Mouse (Mus musculus) limb, embryonic 14.5 days (tissue): ENCODE measurements around the gene Ptgdr2. TPM values are rescaled to one million over a fixed set of nuclear protein-coding genes. Genes with fewer than 3 reads are reported as not detected.

Experiments
- ATAC-seq: fragments of 200-750 bp; cut with Nextera tagmentation; 2 replicates; pipeline ENCODE4 v1.8.0; 2017; ENCODE audit warnings: low read depth, moderate number of reproducible peaks, moderate TSS enrichment; ENCODE audit not compliant: low FRiP score
- DNase-seq: peaks from one replicate; pipeline ENCODE4 v3.0.0-alpha.2; 2015; ENCODE audit warnings: low spot score
- H3K27ac ChIP-seq: fragments of 300-500 bp; sonication (generic); replicated peaks from 2 replicates; pipeline ENCODE4 v1.5.1; 2014; ENCODE audit warnings: low read depth, mild to moderate bottlenecking, low read length, moderate library complexity, mixed read lengths
- H3K27me3 ChIP-seq: fragments of 300-500 bp; sonication (generic); 2 replicates; pipeline ENCODE4 v1.6.1; 2014; ENCODE audit warnings: low read length, mixed read lengths; ENCODE audit not compliant: control insufficient read depth, insufficient read depth
- H3K36me3 ChIP-seq: fragments of 300-500 bp; sonication (generic); 2 replicates; pipeline ENCODE4 v1.6.1; 2014; ENCODE audit warnings: mild to moderate bottlenecking, low read length, moderate library complexity, mixed read lengths; ENCODE audit not compliant: control insufficient read depth, insufficient read depth
- H3K4me1 ChIP-seq: fragments of 300-500 bp; sonication (generic); 2 replicates; pipeline ENCODE4 v1.6.1; 2014; ENCODE audit warnings: antibody characterized with exemption, low read length, mixed read lengths; ENCODE audit not compliant: control insufficient read depth, insufficient read depth
- H3K4me2 ChIP-seq: fragments of 300-500 bp; sonication (generic); replicated peaks from 2 replicates; pipeline ENCODE4 v1.6.1; 2014; ENCODE audit warnings: low read depth, mild to moderate bottlenecking, low read length, moderate library complexity; ENCODE audit not compliant: severe bottlenecking
- H3K4me3 ChIP-seq: fragments of 300-500 bp; sonication (generic); replicated peaks from 2 replicates; pipeline ENCODE4 v1.5.1; 2014; ENCODE audit warnings: low read length
- H3K9ac ChIP-seq: fragments of 300-500 bp; sonication (generic); 2 replicates; pipeline ENCODE4 v1.6.1; 2014; ENCODE audit warnings: mild to moderate bottlenecking, low read depth, low read length, moderate library complexity; ENCODE audit not compliant: severe bottlenecking
- H3K9me3 ChIP-seq: fragments of 300-500 bp; sonication (generic); 2 replicates; pipeline ENCODE4 v1.6.1; 2016; ENCODE audit warnings: low read length; ENCODE audit not compliant: control insufficient read depth
- POLR2A ChIP-seq: fragments of 200-500 bp; IDR thresholded peaks from 2 replicates; pipeline ENCODE4 v1.8.0; 2012; ENCODE audit warnings: inconsistent platforms, mild to moderate bottlenecking, moderate library complexity, borderline replicate concordance; ENCODE audit not compliant: insufficient read depth, insufficient read length; ENCODE audit errors: extremely low read depth
- WGBS: fragments of 180-500 bp; shearing (Covaris S2); extraction: QIAGEN DNeasy Blood & Tissue Kit; methylation state at CpG from one replicate; pipeline ENCODE4 v1.1.7; 2014; 5-methylcytosine and 5-hydroxymethylcytosine counted together
- polyA plus RNA-seq, 2 experiments: library from polyadenylated mRNA; depleted of rRNA in 1 of 2; stranded (reverse) in 1 of 2; unstranded in 1 of 2; fragments of >200 nt; fragmentation: Nextera tagmentation in 1 of 2; extraction: Ambion mirVana in 1 of 2; gene quantifications; 2 replicates each; pipeline versions ENCODE4 v1.2.1 to v1.2.3; 2012 to 2014

Ptgdr2 gene
- 0.15 and 0.33 TPM in 2 replicates for polyA plus RNA-seq (2012; rRNA removed)
- polyA plus RNA-seq (2014; fragmentation: Nextera tagmentation; extraction: Ambion mirVana) = 0.07 TPM in 2 replicates

DNA sequence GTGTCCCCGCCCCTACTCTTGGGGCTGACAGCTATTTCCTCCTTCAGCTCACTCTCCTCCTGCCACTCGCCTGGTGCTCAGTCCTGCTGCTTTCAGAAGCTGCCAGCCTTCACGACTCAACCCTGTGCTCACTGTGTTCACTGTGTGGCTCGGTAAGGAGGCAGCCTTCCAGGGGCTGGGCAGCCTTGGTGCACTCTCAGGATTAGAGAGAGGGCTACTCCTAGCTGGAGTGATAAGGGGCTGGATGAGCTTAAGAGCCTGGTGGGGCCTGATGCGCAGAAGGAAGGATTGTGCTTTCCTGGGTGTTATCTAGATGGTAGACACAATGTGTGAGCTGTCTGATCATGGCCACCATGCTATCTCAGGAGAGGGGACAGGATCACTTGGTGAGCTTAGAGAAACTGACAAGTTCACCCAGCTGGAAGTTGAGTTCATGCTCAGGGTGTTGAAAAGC, at the start of gene Ptgdr2:
Gene Ptgdr2, plus strand, starts transcription at position 51 of the 454 bp plus-strand sequence.
- Histone ChIP-seq H3K4me1 (peaks cover 8% of the 10 kb centered on the region; the same call in 1 of the 2 replicates), H3K9me3 (no peaks in the 10 kb centered on the region), H3K36me3 (peaks cover 7% of the 10 kb centered on the region), H3K4me2 (no peak within 1 kb of the TSS), H3K4me3 (no peak within 1 kb of the TSS), H3K27me3 (no peaks in the 10 kb centered on the region), H3K9ac (no peak within 1 kb of the TSS), H3K27ac (no peak within 1 kb of the TSS)
- WGBS = 59% methylated on average over 5 of the region's 5 CpGs
- TF ChIP-seq POLR2A = no peak
- DNase-seq (no peak), ATAC-seq (no peak)

DNA sequence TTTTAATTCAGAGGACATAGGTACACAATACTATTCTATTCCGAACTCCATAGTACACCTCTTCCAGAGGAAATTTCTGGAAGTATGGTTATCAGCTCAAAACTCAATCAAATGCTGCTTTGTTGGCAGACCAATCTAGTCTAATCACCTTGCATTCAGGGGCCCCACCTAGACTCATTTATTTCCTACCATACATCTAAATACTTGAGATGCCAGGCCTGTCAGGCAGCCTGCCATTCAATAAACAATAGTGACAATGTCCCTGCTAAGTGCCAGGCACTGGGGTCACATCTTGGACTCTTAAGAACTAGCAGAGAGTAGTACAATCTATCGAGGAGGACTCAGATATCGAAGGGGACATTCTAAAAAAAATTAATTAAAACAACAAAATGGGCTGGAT, 44.8 kb upstream of the Ptgdr2 start:
- Histone ChIP-seq H3K4me3 (no peak overlapping the region), H3K4me1 (peaks cover 11% of the 10 kb centered on the region; the same call in 1 of the 2 replicates), H3K4me2 (no peak overlapping the region), H3K27me3 (no peaks in the 10 kb centered on the region), H3K27ac (no peak overlapping the region), H3K36me3 (no peaks in the 10 kb centered on the region), H3K9me3 (no peaks in the 10 kb centered on the region), H3K9ac (no peak overlapping the region)
- WGBS = 94% methylated on average over 3 of the region's 3 CpGs
- ATAC-seq (no peak), DNase-seq (no peak)
- no peak for TF ChIP-seq POLR2A

DNA sequence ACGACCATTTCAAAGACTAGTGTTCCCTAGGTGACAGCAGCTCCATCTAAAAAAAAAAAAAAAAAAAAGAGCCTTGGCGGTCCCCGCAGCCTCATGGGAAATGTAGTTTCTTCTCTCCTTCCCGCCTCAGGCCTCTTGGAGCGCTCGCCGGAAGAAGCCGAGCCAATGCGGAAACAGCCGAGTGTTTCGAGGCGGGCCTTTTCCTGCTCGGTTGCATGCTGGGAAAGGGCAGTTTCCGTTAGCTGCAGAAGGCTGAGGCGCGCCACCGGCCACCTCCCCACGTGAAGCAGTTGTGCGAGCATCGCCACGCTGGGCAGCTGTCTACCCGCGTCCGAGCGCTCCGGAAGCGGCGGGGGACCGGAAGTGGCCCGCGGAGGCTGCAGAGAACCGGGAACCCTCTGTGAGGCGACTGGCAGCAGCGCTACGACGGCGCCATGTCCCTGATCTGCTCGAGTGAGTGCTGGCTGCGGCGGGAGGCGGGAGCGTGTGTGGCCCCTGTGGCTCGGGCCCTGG, 41.9 kb upstream of the Ptgdr2 start, which contains the start of gene Prpf19:
Gene Prpf19, plus strand, starts transcription at position 216 of the 513 bp plus-strand sequence.
- WGBS = under 1% methylated on average over 39 of the region's 43 CpGs
- H3K9me3 ChIP-seq = no peaks in the 10 kb centered on the region
- ATAC-seq (peak; percentile 96), DNase-seq (peak; percentile 98)
- TF ChIP-seq POLR2A = peak; percentile 69; the same call in 1 of the 2 replicates
- H3K27ac ChIP-seq = peak within 1 kb of the TSS; percentile 93
- H3K27me3 ChIP-seq = no peaks in the 10 kb centered on the region
- H3K4me2 ChIP-seq = peak within 1 kb of the TSS; percentile 87
- peak within 1 kb of the TSS; percentile 95 for H3K4me3 ChIP-seq
- peak within 1 kb of the TSS; percentile 94 for H3K9ac ChIP-seq
- peaks cover 22% of the 10 kb centered on the region for H3K36me3 ChIP-seq
- peaks cover 11% of the 10 kb centered on the region; the same call in 1 of the 2 replicates for H3K4me1 ChIP-seq

DNA sequence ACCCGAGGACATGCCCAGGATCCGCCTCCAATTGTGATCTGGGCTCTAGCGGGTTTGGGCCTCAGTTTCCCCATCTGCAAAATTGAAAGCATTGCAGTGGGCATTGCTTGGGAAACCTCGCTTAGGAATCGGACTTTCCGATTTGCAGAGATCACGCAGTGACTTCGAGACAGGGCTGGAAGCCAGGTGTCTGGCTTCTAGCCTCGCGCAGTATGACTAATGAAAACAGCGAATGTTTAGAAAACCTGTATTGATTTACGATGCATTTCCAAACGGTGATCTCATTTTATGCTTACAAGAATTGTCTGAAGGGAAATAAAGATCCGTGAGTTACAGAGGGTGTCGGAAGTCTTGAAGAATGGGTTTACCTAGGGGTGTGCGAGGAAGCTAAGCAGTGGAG, 41.3 kb upstream of the Ptgdr2 start:
- Histone ChIP-seq H3K4me3 (peak overlapping the region; percentile 95), H3K36me3 (peaks cover 28% of the 10 kb centered on the region), H3K9me3 (no peaks in the 10 kb centered on the region), H3K9ac (peak overlapping the region; percentile 94), H3K4me2 (peak overlapping the region; percentile 87), H3K27me3 (no peaks in the 10 kb centered on the region), H3K27ac (peak overlapping the region; percentile 93), H3K4me1 (peaks cover 11% of the 10 kb centered on the region; the same call in 1 of the 2 replicates)
- ATAC-seq (no peak), DNase-seq (peak; percentile 57)
- no peak for TF ChIP-seq POLR2A
- WGBS = 1% methylated on average over 16 of the region's 16 CpGs

DNA sequence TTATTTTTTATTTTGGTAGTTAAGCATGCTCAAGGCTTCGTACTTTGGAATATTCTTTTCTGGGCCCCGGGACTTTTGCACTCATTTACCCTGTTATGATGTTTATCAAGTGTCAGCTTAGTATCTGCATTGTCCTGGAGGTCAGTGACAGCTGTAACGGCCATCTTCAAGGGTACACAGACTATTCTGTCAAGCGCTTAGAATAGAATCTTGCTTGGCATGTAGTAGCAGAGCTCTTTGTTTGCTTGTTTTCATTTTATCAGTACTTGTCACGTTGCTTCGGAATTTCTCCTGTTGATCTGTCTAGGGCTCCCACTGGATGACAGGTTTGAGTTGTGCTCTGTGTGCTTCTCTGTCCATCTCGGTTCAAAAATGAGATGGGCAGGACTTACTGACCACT, 40.1 kb upstream of the Ptgdr2 start:
- peaks cover 40% of the 10 kb centered on the region for H3K36me3 ChIP-seq
- H3K27me3 ChIP-seq = no peaks in the 10 kb centered on the region
- H3K4me3 ChIP-seq = 0 out of 2 replicates have a peak overlapping the region, but pooled peaks have one; percentile 95
- no peak for TF ChIP-seq POLR2A
- peak overlapping the region; percentile 94 for H3K9ac ChIP-seq
- ATAC-seq = no peak
- no peak for DNase-seq
- no peak overlapping the region for H3K27ac ChIP-seq
- peak overlapping the region; percentile 87 for H3K4me2 ChIP-seq
- H3K9me3 ChIP-seq = no peaks in the 10 kb centered on the region
- peaks cover 11% of the 10 kb centered on the region; the same call in 1 of the 2 replicates for H3K4me1 ChIP-seq
- WGBS = 87% methylated on average over 7 of the region's 7 CpGs
